Mouse (Mus musculus): ENCODE data around the gene Tmem199.

DNA sequence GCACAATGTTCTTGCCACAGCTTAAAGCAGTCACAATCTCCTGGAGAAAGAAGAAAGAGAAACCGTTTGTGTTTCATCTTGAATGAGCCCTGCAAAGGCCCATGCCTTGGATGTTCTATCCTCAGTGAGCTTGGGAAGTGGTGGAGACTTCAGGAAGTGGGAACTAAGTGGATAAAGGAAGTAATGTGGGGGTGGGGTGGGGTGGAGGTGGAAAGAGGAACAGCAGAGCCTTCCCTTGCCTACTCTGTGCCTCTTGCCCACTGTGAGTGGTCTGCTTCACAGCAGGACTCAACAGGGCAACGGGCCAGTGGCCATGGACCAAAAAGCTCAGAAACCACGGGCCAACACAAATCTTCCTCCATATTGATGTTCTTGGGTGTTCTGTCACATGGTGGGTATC, 36.7 kb downstream of the Tmem199 start:
- TF ChIP-seq CTCF (IDR thresholded peaks at IDR 0.05; ENCODE audit: borderline replicate concordance, insufficient read depth, low read depth, low read length) (no peak), POLR2A (IDR thresholded peaks at IDR 0.05; ENCODE audit: borderline replicate concordance, insufficient read depth, low read length) (no peak)

Measured in cerebellum, adult 2 months (tissue).